Mouse (Mus musculus): ENCODE results near the gene Lrat. TPM values are rescaled to one million over a fixed set of nuclear protein-coding genes. Genes with fewer than 3 reads are reported as not detected.

The Lrat gene
- polyA plus RNA-seq, 1 experiment from 2014 or later, result 0.23 TPM

GRCm38 (mm10) chr3:82908671-82909070, 4.9 kb upstream of the Lrat start:
- no peak for ATAC-seq (ENCODE audit: insufficient number of reproducible peaks, insufficient read depth, low FRiP score, low read depth)
- Histone ChIP-seq H3K36me3 (ENCODE audit: control insufficient read depth, insufficient read depth, low read length) (no peaks in the 10 kb centered on the region), H3K4me3 (ENCODE audit: control insufficient read depth in 1 of 2, insufficient read depth in 1 of 2, low read depth in 1 of 2, low read length in 2 of 2) (no peak overlapping the region), H3K27ac (replicated peaks in 1 of 2; ENCODE audit: control insufficient read depth in 1 of 2, insufficient read depth in 1 of 2, low read depth in 2 of 2, low read length in 2 of 2) (no peak overlapping the region), H3K9me3 (ENCODE audit: control insufficient read depth, low read length) (no peaks in the 10 kb centered on the region), H3K4me2 (ENCODE audit: low read length) (no peak overlapping the region), H3K9ac (ENCODE audit: low read length) (no peak overlapping the region), H3K4me1 (ENCODE audit: control insufficient read depth in 2 of 2, insufficient read depth in 2 of 2, low read length in 2 of 2) (peaks cover 0 to 4% of the 10 kb centered on the region in 2 experiments; a peak in 1 of 4 replicates), H3K27me3 (ENCODE audit: control insufficient read depth, insufficient read depth, low read length) (peaks cover 16% of the 10 kb centered on the region)
- 72% methylated on average over 2 of the region's 2 CpGs for WGBS

GRCm38 (mm10) chr3:82904211-82904908, 587 bp upstream of the Lrat start:
- Histone ChIP-seq H3K4me3 (ENCODE audit: control insufficient read depth in 1 of 2, insufficient read depth in 1 of 2, low read depth in 1 of 2, low read length in 2 of 2) (peak overlapping the region; percentile 39 to 48), H3K4me1 (ENCODE audit: control insufficient read depth in 2 of 2, insufficient read depth in 2 of 2, low read length in 2 of 2) (peaks cover 0 to 11% of the 10 kb centered on the region in 2 experiments; a peak in 2 of 4 replicates), H3K9me3 (ENCODE audit: control insufficient read depth, low read length) (peaks cover 4% of the 10 kb centered on the region; the same call in 1 of the 2 replicates), H3K36me3 (ENCODE audit: control insufficient read depth, insufficient read depth, low read length) (no peaks in the 10 kb centered on the region), H3K4me2 (ENCODE audit: low read length) (peak overlapping the region; percentile 75), H3K9ac (ENCODE audit: low read length) (no peak overlapping the region), H3K27me3 (ENCODE audit: control insufficient read depth, insufficient read depth, low read length) (peaks cover 29% of the 10 kb centered on the region), H3K27ac (replicated peaks in 1 of 2; ENCODE audit: control insufficient read depth in 1 of 2, insufficient read depth in 1 of 2, low read depth in 2 of 2, low read length in 2 of 2) (no peak overlapping the region)
- under 1% methylated on average over 31 of the region's 31 CpGs for WGBS
- ATAC-seq (ENCODE audit: insufficient number of reproducible peaks, insufficient read depth, low FRiP score, low read depth), result no peak

DNA sequence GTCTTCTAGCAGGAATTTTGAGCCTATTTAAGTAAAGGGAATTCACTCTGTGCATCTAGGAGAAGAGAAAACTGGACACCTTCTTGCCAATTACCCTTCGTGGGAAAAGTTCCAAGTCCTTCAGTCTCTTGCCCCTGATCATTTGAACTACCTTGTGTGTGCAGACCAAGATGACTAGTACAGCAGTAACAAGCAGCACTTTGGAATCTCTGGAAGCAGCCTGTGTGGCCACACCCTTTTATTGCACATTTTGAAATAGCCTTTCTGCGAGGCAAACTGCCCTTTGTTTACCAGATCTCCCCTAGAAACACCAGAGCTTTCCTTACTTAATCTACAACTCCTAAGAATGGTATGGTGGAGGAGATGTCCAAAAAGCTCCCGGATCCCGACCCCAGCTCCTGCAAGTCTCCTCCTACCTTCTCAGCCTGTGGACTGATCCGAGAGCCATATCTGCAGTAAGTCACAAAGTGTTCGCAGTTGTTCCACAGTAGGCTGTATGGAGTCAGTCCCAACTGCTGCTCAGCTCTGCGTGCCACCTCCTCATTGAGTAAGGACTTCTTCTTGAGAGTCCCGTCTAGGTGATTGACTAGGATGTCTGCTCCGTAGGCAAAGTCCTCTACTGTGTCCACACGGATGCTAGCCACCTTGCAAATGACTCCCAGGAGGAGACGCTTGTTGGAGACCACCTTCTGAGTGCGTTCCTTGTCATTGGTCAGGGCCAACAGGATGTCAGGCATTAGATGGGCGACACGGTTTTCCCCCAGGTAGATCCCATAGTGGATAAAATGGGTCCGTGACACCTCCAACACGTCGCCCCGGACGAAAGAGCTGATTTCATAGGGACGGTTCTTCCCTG, 788 bp downstream of the Lrat start:
- H3K4me2 ChIP-seq (ENCODE audit: low read length), result peak overlapping the region; percentile 75
- WGBS, result 23% methylated on average over 20 of the region's 20 CpGs
- no peak overlapping the region for H3K9ac ChIP-seq (ENCODE audit: low read length)
- no peak overlapping the region for H3K27ac ChIP-seq (replicated peaks in 1 of 2; ENCODE audit: control insufficient read depth in 1 of 2, insufficient read depth in 1 of 2, low read depth in 2 of 2, low read length in 2 of 2)
- ATAC-seq (ENCODE audit: insufficient number of reproducible peaks, insufficient read depth, low FRiP score, low read depth), result no peak
- H3K9me3 ChIP-seq (ENCODE audit: control insufficient read depth, low read length), result peaks cover 4% of the 10 kb centered on the region; the same call in 1 of the 2 replicates
- H3K27me3 ChIP-seq (ENCODE audit: control insufficient read depth, insufficient read depth, low read length), result peaks cover 29% of the 10 kb centered on the region
- H3K36me3 ChIP-seq (ENCODE audit: control insufficient read depth, insufficient read depth, low read length), result no peaks in the 10 kb centered on the region
- peaks cover 0 to 11% of the 10 kb centered on the region in 2 experiments; a peak in 2 of 4 replicates for H3K4me1 ChIP-seq (ENCODE audit: control insufficient read depth in 2 of 2, insufficient read depth in 2 of 2, low read length in 2 of 2)
- peak overlapping the region; percentile 39 to 48 for H3K4me3 ChIP-seq (ENCODE audit: control insufficient read depth in 1 of 2, insufficient read depth in 1 of 2, low read depth in 1 of 2, low read length in 2 of 2)

GRCm38 (mm10) chr3:82888842-82889241, 14.9 kb downstream of the Lrat start:
- Histone ChIP-seq H3K36me3 (ENCODE audit: control insufficient read depth, insufficient read depth, low read length) (no peaks in the 10 kb centered on the region), H3K4me2 (ENCODE audit: low read length) (no peak overlapping the region), H3K4me1 (ENCODE audit: control insufficient read depth in 2 of 2, insufficient read depth in 2 of 2, low read length in 2 of 2) (no peaks in the 10 kb centered on the region), H3K9ac (ENCODE audit: low read length) (no peak overlapping the region), H3K27ac (replicated peaks in 1 of 2; ENCODE audit: control insufficient read depth in 1 of 2, insufficient read depth in 1 of 2, low read depth in 2 of 2, low read length in 2 of 2) (no peak overlapping the region), H3K4me3 (ENCODE audit: control insufficient read depth in 1 of 2, insufficient read depth in 1 of 2, low read depth in 1 of 2, low read length in 2 of 2) (no peak overlapping the region), H3K9me3 (ENCODE audit: control insufficient read depth, low read length) (no peaks in the 10 kb centered on the region), H3K27me3 (ENCODE audit: control insufficient read depth, insufficient read depth, low read length) (no peaks in the 10 kb centered on the region)
- ATAC-seq (ENCODE audit: insufficient number of reproducible peaks, insufficient read depth, low FRiP score, low read depth), result no peak
- WGBS, result 16% methylated on average over 2 of the region's 2 CpGs

DNA sequence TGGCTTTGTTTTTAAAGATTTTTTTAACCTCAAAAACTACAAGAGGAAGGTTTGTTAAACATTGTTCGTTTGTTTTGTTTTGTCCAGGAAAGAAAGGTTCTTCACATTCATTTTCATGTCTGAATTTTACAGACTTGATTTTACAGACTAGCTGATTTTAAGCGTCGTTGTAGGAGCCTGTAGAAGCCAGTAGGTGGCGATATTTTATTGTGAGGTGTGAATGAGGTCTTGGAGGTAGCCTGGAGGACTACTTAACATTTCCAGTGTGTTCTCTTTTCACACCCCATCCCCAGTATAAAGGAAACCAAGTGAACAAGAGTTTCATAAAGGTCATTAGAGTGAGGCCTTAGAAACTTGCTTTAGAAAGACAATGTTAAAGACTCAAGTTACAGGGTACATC, 26.5 kb downstream of the Lrat start:
- Histone ChIP-seq H3K9ac (ENCODE audit: low read length) (no peak overlapping the region), H3K27ac (replicated peaks in 1 of 2; ENCODE audit: control insufficient read depth in 1 of 2, insufficient read depth in 1 of 2, low read depth in 2 of 2, low read length in 2 of 2) (no peak overlapping the region), H3K4me3 (ENCODE audit: control insufficient read depth in 1 of 2, insufficient read depth in 1 of 2, low read depth in 1 of 2, low read length in 2 of 2) (no peak overlapping the region), H3K27me3 (ENCODE audit: control insufficient read depth, insufficient read depth, low read length) (peaks cover 25% of the 10 kb centered on the region), H3K9me3 (ENCODE audit: control insufficient read depth, low read length) (peaks cover 3% of the 10 kb centered on the region; the same call in 1 of the 2 replicates), H3K4me2 (ENCODE audit: low read length) (no peak overlapping the region), H3K36me3 (ENCODE audit: control insufficient read depth, insufficient read depth, low read length) (no peaks in the 10 kb centered on the region), H3K4me1 (ENCODE audit: control insufficient read depth in 2 of 2, insufficient read depth in 2 of 2, low read length in 2 of 2) (peaks cover 3 to 6% of the 10 kb centered on the region in 2 experiments; a peak in 2 of 4 replicates)
- WGBS, result under 1% methylated on average over 4 of the region's 4 CpGs
- ATAC-seq (ENCODE audit: insufficient number of reproducible peaks, insufficient read depth, low FRiP score, low read depth), result no peak

- Histone ChIP-seq H3K4me2 (ENCODE audit: low read length) (peak within 1 kb of the TSS; percentile 65), H3K36me3 (ENCODE audit: control insufficient read depth, insufficient read depth, low read length) (no peaks in the 10 kb centered on the region), H3K4me1 (ENCODE audit: control insufficient read depth in 2 of 2, insufficient read depth in 2 of 2, low read length in 2 of 2) (peaks cover 3 to 6% of the 10 kb centered on the region in 2 experiments; a peak in 2 of 4 replicates), H3K4me3 (ENCODE audit: control insufficient read depth in 1 of 2, insufficient read depth in 1 of 2, low read depth in 1 of 2, low read length in 2 of 2) (peak within 1 kb of the TSS; percentile 34 to 40), H3K9ac (ENCODE audit: low read length) (peak within 1 kb of the TSS; percentile 38; the same call in 1 of the 2 replicates), H3K9me3 (ENCODE audit: control insufficient read depth, low read length) (peaks cover 3% of the 10 kb centered on the region; the same call in 1 of the 2 replicates), H3K27me3 (ENCODE audit: control insufficient read depth, insufficient read depth, low read length) (peaks cover 25% of the 10 kb centered on the region), H3K27ac (replicated peaks in 1 of 2; ENCODE audit: control insufficient read depth in 1 of 2, insufficient read depth in 1 of 2, low read depth in 2 of 2, low read length in 2 of 2) (no peak within 1 kb of the TSS)
- peak; percentile 80; the same call in 1 of the 2 replicates for ATAC-seq (ENCODE audit: insufficient number of reproducible peaks, insufficient read depth, low FRiP score, low read depth)
- 18% methylated on average over 35 of the region's 36 CpGs for WGBS
These were observed 27.4 kb downstream of the Lrat start, which contains the start of gene Rbm46 for GRCm38 (mm10) chr3:82876372-82876739. Gene Rbm46, minus strand, starts transcription at chr3:82876483.

DNA sequence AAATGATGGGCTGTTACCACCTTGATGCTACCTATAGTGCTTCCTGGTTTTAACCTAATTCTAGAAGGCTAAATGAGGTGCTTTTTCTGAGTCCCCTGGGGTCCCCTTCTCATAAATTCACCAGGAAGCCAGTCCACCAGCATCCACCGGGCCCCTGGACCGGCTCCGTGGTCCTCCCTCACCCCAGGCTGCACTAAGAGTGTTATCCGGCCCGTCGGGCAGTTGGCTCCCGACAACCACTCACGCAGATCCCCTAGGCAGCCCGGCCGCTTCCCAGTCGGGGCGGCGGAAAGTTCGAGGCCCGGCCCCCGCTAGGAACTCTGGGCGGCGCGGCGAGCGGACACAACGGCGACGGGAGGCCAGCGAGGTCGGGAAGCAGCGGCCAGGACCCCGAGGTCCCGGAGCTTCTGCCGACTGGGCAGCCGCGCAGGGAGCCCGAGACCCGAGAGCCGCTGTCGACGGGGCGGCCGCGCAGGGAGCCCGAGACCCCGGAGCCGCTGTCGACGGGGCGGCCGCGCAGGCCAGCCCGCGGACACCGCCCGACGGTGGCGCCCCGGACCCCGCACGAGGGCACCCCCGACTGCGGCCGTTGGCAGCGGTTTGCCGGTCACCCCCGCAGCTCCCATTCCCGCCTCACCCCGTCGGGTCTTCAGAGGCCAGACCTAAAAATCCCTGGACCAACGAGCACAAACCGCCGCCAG, 28.0 kb downstream of the Lrat start:
- 23% methylated on average over 59 of the region's 69 CpGs for WGBS
- no peak; the same call in 1 of the 2 replicates for ATAC-seq (ENCODE audit: insufficient number of reproducible peaks, insufficient read depth, low FRiP score, low read depth)

More for the DNA sequence above, 28.0 kb downstream of the Lrat start:
- Histone ChIP-seq H3K4me3 (ENCODE audit: control insufficient read depth in 1 of 2, insufficient read depth in 1 of 2, low read depth in 1 of 2, low read length in 2 of 2) (peak overlapping the region; percentile 34 to 40), H3K27ac (replicated peaks in 1 of 2; ENCODE audit: control insufficient read depth in 1 of 2, insufficient read depth in 1 of 2, low read depth in 2 of 2, low read length in 2 of 2) (no peak overlapping the region), H3K4me1 (ENCODE audit: control insufficient read depth in 2 of 2, insufficient read depth in 2 of 2, low read length in 2 of 2) (peaks cover 3 to 6% of the 10 kb centered on the region in 2 experiments; a peak in 2 of 4 replicates), H3K36me3 (ENCODE audit: control insufficient read depth, insufficient read depth, low read length) (no peaks in the 10 kb centered on the region), H3K4me2 (ENCODE audit: low read length) (peak overlapping the region; percentile 65), H3K9me3 (ENCODE audit: control insufficient read depth, low read length) (peaks cover 3% of the 10 kb centered on the region; the same call in 1 of the 2 replicates), H3K27me3 (ENCODE audit: control insufficient read depth, insufficient read depth, low read length) (peaks cover 25% of the 10 kb centered on the region), H3K9ac (ENCODE audit: low read length) (peak overlapping the region; percentile 38; the same call in 1 of the 2 replicates)
